Mouse (Mus musculus): ENCODE results near the gene Spata16. TPM values are rescaled to one million over a fixed set of nuclear protein-coding genes. Genes with fewer than 3 reads are reported as not detected.

Gene Spata16
- total and polyA plus RNA-seq, 3 experiments = not detected

- in situ Hi-C loops (cut with MboI; ENCODE audit: low pct_ligation_motif_present, low pct_unique_long_range_greater_than_20kb, low sequenced_read_pairs) (no loop called here), dilution Hi-C loops (cut with MboI; ENCODE audit: extremely low pct_ligation_motif_present, extremely low pct_unique_long_range_greater_than_20kb, low sequenced_read_pairs) (no loop called here)
- Histone ChIP-seq H3K27ac (ENCODE audit: insufficient read depth, low read depth) (no peak overlapping the region), H3K9me3 (replicated peaks; ENCODE audit: low read length) (no peaks in the 10 kb centered on the region), H3K9ac (ENCODE audit: insufficient read depth, low read depth) (no peak overlapping the region), H3K4me1 (ENCODE audit: control insufficient read depth in 1 of 2, insufficient read depth in 2 of 2) (no peaks in the 10 kb centered on the region), H3K4me2 (ENCODE audit: insufficient read depth, low read depth, poor library complexity, severe bottlenecking) (no peak overlapping the region), H3K4me3 (replicated peaks in 1 of 3; ENCODE audit: low read depth in 2 of 3, low read length in 2 of 3, poor library complexity in 1 of 3) (no peak overlapping the region), H3K27me3 (replicated peaks) (no peaks in the 10 kb centered on the region), H3K79me2 (replicated peaks; ENCODE audit: control insufficient read depth, extremely low read depth, insufficient read depth, poor library complexity, severe bottlenecking) (no peaks in the 10 kb centered on the region), H3K36me3 (replicated peaks in 1 of 2; ENCODE audit: control insufficient read depth in 1 of 2, insufficient read depth in 1 of 2, low read length in 1 of 2) (no peaks in the 10 kb centered on the region)
- TF ChIP-seq USF2 (conservative IDR thresholded peaks at IDR 0.05; ENCODE audit: low read depth, low read length) (no peak), ZMIZ1 (IDR thresholded peaks at IDR 0.05; ENCODE audit: low read depth, low read length) (no peak), BHLHE40 (IDR thresholded peaks at IDR 0.05; ENCODE audit: low read depth, low read length) (no peak), SMC3 (IDR thresholded peaks at IDR 0.05; ENCODE audit: low read depth, low read length) (no peak), SIN3A (IDR thresholded peaks at IDR 0.05; ENCODE audit: low read length) (no peak), NRF1 (IDR thresholded peaks at IDR 0.05; ENCODE audit: low read depth, low read length) (no peak), CHD2 (IDR thresholded peaks at IDR 0.05; ENCODE audit: low read length) (no peak), PAX5 (IDR thresholded peaks at IDR 0.05; ENCODE audit: low read length) (no peak), MXI1 (IDR thresholded peaks at IDR 0.05; ENCODE audit: low read depth, low read length) (no peak), NELFE (IDR thresholded peaks at IDR 0.05; ENCODE audit: low read depth, low read length) (no peak), ZNF384 (IDR thresholded peaks at IDR 0.05; ENCODE audit: low read depth, low read length) (no peak), ZKSCAN1 (IDR thresholded peaks at IDR 0.05; ENCODE audit: borderline replicate concordance, low read depth, low read length) (no peak), E2F4 (IDR thresholded peaks at IDR 0.05; ENCODE audit: insufficient replicate concordance, low read depth, low read length) (no peak), ELF1 (IDR thresholded peaks at IDR 0.05; ENCODE audit: low read depth, low read length) (no peak), POLR2AphosphoS2 (IDR thresholded peaks at IDR 0.05; ENCODE audit: low read depth, low read length) (no peak), MEF2A (IDR thresholded peaks at IDR 0.05; ENCODE audit: borderline replicate concordance, low read depth, low read length) (no peak), JUN (IDR thresholded peaks at IDR 0.05; ENCODE audit: insufficient read depth, low read depth, low read length) (no peak), HCFC1 (IDR thresholded peaks at IDR 0.05; ENCODE audit: low read depth, low read length) (no peak)
- no peak for DNase-seq (ENCODE audit: extremely low read depth)
Observed at GRCm38 (mm10) chr3:26727526-26727925, 90.1 kb downstream of the Spata16 start.

- no peak overlapping the region for H3K4me2 ChIP-seq (ENCODE audit: insufficient read depth, low read depth, poor library complexity, severe bottlenecking)
- TF ChIP-seq ETS1 (conservative IDR thresholded peaks at IDR 0.05; ENCODE audit: low read depth, low read length) (peak; percentile 18; the same call in 1 of the 2 replicates), JUND (conservative IDR thresholded peaks at IDR 0.05; ENCODE audit: low read depth, low read length) (peak; percentile 49), KAT2A (IDR thresholded peaks at IDR 0.05; ENCODE audit: insufficient replicate concordance, low read length) (no peak), GABPA (IDR thresholded peaks at IDR 0.05; ENCODE audit: insufficient replicate concordance, low read depth, low read length) (no peak), JUN (IDR thresholded peaks at IDR 0.05; ENCODE audit: insufficient read depth, low read depth, low read length) (no peak), ELF1 (IDR thresholded peaks at IDR 0.05; ENCODE audit: low read depth, low read length) (no peak), IRF4 (IDR thresholded peaks at IDR 0.05; ENCODE audit: low read depth, low read length) (peak; percentile 68), CHD2 (IDR thresholded peaks at IDR 0.05; ENCODE audit: low read length) (no peak), EP300 (IDR thresholded peaks at IDR 0.05; ENCODE audit: low read length) (peak; percentile 68), MEF2A (IDR thresholded peaks at IDR 0.05; ENCODE audit: borderline replicate concordance, low read depth, low read length) (no peak), NELFE (IDR thresholded peaks at IDR 0.05; ENCODE audit: low read depth, low read length) (no peak), BHLHE40 (IDR thresholded peaks at IDR 0.05; ENCODE audit: low read depth, low read length) (peak; percentile 57)
- dilution Hi-C loops (cut with MboI; ENCODE audit: extremely low pct_ligation_motif_present, extremely low pct_unique_long_range_greater_than_20kb, low sequenced_read_pairs) (no loop called here), in situ Hi-C loops (cut with MboI; ENCODE audit: low pct_ligation_motif_present, low pct_unique_long_range_greater_than_20kb, low sequenced_read_pairs) (no loop called here)
- H3K27ac ChIP-seq (ENCODE audit: insufficient read depth, low read depth) = no peak overlapping the region
- H3K27me3 ChIP-seq (replicated peaks) = no peaks in the 10 kb centered on the region
- H3K9ac ChIP-seq (ENCODE audit: insufficient read depth, low read depth) = no peak overlapping the region
- H3K79me2 ChIP-seq (replicated peaks; ENCODE audit: control insufficient read depth, extremely low read depth, insufficient read depth, poor library complexity, severe bottlenecking) = no peaks in the 10 kb centered on the region
- H3K36me3 ChIP-seq (replicated peaks in 1 of 2; ENCODE audit: control insufficient read depth in 1 of 2, insufficient read depth in 1 of 2, low read length in 1 of 2) = no peaks in the 10 kb centered on the region
- DNase-seq (ENCODE audit: extremely low read depth) = peak; percentile 66
- no peak overlapping the region for H3K4me3 ChIP-seq (replicated peaks in 1 of 3; ENCODE audit: low read depth in 2 of 3, low read length in 2 of 3, poor library complexity in 1 of 3)
- H3K4me1 ChIP-seq (ENCODE audit: control insufficient read depth in 1 of 2, insufficient read depth in 2 of 2) = peaks cover 0 to 16% of the 10 kb centered on the region in 2 experiments; a peak in 2 of 4 replicates
- H3K9me3 ChIP-seq (replicated peaks; ENCODE audit: low read length) = no peaks in the 10 kb centered on the region
Observed at GRCm38 (mm10) chr3:26750492-26750891, 113.1 kb downstream of the Spata16 start.

Measured in CH12.LX (cell line).